Mouse (Mus musculus) gastrocnemius, postnatal 10 days (tissue): ENCODE results near the gene Uhrf1. TPM values are rescaled to one million over a fixed set of nuclear protein-coding genes. Genes with fewer than 3 reads are reported as not detected.
A peak's percentile ranks its signal among the peaks of the same experiment; 100 is the strongest.

ENCODE experiments used
- DNase-seq: peaks from one replicate; pipeline ENCODE4 v3.0.0; 2021; ENCODE audit warnings: mixed read lengths
- total RNA-seq, 2 experiments: library from RNA; stranded (reverse); gene quantifications; 2 replicates each; pipeline ENCODE4 v1.2.3; 2021

Gene Uhrf1
- total RNA-seq, 2 experiments from 2014 or later = 14.4 to 20.3 TPM

DNA sequence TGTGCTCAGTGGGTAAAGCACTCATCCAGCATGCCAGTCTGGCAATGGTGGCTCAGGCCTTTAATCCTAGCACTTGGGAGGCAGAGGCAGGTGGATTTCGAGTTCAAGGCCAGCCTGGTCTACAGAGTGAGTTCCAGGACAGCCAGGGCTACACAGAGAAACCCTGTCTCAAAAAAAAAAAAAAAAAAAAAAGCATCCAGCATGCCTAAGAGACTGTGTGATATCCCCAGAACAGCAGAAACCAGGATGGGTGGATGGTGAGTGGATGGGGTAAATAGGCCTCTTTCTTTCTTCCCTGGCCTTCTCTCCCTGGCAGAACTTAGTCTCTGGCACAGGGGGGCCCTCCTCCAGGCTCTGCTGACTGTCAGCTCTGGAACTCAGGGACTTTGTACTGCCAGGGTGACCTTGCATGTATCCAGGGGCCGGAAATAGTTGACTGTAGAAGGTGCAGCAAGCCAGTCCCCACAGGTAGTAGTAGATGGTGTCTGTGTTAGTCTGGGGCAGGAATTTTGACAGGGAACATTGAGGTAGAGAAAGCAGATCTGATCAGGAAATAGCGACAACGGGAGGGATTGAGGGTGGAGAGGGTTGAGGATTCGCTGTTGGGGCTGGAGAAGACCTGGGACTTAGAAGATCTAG, 27.2 kb upstream of the Uhrf1 start:
- no peak for DNase-seq

DNA sequence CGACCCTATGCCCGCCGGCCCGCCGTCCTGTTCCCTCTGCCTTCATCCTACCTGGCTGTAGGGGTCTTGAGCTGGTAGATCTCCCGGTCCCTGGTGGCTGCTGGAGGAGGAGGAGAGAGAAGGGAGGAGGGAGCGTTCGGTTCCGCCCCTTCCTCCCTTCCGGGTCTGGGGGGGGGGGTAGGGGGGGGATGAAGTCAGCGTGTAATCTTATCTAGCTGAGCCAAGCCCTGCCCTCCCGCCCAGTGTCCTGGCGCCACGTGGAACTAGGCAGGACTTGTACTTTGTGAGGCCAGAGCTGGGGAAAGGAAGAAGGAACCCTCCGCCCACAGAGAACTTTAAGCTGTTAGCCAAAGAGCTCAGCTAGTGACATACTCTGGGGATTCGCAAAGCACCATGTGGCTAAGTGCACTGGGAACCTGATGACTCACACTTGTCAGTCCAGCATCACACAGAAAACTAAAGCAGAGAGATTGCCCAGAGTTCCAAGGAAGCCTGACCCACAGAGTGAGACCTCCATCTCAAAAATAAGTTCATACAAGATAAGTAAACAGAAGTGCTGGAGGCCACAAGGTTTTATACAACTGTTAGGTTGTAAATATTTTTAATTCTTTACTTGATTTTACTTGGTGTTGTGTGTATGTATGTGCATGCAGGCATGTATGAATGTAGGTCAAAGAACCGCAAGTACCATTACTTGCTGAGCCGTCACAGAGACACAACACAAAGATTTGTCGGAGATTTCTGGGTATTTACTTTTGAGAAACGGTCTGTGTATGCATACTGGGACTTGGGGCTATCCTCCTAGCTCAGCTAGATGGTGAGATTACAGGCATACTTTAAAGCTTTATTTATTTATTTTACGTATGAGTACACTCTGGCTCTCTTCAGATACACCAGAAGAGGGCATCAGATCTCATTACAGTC, 26.2 kb upstream of the Uhrf1 start, which contains the start of gene Ticam1:
Gene Ticam1 (minus strand): TSS at position 144 of the 924 bp plus-strand sequence.
- peak; percentile 82 for DNase-seq

DNA sequence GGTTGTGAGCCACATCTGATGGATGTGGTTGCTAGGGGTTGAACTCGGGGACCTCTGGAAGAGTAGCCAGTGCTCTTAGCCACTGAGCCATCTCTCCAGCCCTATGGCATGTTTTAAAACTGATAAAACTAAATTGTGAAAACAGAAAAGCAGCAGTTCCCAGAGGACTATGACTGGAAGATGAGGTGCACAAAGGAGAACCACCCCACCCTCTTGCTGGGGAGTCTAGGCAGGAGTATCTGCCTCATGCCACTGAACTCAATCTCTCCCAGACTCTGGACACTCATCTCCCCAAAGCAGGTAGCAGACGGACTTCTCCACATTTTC, 25.6 kb upstream of the Uhrf1 start:
- DNase-seq = no peak

DNA sequence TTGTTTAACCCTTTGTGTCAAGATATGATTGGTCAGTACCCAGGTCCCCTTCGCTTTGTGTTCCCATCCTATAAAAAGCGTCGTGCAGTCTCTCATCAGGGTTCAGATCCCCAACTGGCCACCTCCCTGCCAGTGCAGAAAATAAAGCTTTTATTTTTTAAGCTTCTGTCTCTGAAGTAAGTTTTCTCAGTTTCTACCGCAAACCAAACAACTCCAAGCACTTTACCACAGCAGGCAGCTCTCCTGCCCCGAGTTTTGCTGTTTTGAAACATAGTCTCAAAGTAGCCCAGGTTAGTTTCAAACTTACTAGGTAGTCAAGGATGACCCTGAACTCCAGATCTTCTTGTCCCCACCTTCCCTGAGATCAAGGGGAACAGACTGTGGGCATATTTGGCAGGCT, 24.8 kb upstream of the Uhrf1 start:
- no peak for DNase-seq

DNA sequence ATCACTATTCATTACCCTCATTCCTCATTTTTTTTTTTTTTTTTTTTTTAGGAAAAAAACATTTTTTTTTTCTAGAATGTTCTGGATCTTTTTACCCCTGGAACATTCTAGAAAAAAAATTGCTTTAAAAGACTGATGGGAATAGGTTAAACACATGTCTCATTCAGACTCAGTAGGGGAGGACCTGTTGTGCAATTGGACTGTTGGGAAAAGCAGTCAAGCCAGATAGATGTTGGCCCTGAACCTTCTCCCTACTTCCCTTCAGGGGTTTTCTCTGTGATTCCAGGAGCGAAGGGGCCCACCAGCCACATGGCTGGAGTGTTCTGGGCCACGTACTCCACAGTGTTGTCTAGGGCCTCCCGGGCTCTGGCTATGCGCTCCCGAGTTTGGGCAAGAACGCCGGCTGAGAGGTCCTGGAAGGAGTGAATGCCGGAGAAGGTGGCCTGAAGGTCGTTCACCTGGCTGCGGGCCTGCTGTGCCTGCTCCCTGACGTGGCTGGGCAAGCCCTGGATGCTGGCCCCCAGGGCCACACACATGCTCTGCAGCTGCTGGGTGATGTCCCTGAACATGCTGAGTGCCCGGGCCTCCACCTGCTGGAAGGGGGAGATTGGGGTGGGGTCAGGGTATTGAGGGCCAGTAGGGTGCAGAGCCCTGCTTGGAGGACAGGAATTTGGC, 23.5 kb upstream of the Uhrf1 start:
- peak; percentile 43 for DNase-seq

DNA sequence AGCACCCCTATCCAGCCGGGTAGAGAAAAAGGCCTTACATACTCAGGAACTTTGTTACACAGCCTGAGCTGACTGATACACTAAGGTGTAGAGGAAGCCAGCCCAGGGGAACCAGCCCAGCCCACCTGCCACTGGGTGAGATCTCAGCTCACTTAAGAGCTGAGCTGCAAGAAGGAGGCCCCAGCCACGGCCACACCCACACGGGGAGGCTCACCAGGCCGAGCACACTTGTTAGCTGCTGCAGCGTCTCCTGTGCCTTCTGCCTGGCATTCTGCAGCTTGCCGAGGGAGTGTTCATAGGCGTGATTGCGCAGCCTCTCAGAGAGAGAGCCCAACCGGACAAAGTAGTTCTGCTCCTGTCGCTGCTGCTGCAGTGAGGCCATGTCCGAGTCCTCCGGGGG, 21.9 kb upstream of the Uhrf1 start:
- DNase-seq = no peak

DNA sequence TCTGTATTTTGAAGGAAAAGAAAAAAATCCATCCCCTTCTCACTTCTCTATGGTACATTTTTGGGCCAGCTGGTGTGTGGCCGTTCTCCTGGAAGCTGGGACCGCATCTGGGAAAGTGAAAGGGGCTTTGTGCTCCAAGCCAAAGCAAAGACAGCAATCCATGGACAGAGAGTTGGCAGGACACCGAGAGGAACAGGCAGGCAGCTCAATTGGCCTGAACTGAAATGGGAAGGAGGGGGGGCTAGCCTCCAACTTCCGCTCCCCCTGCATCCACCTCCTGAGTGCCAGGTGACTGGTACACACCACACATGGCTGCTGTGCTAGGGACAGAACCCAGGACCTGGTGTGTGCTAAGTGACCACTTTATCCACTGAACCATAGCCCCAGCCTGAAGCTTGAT, 20.3 kb upstream of the Uhrf1 start:
- DNase-seq = no peak

DNA sequence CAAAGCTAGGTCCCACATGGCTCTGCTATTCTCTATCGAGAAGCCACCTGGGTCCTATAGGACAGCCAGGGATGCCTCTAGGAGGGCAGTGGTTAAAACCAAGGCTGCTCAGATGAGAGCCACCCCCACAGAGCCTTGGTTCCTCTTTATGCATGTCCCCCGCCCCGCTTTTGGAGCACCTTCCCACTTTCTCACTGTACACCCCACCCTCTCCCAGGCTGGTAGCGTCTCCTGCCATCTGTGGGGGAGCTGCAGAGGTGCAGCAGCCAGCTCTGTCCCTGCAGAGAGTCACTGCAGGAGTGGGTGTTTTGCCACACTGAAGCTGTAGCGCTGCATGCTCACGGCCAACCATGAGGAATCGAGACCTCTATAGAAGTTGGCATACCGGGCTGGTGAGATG, 19.8 kb upstream of the Uhrf1 start:
- DNase-seq = no peak

DNA sequence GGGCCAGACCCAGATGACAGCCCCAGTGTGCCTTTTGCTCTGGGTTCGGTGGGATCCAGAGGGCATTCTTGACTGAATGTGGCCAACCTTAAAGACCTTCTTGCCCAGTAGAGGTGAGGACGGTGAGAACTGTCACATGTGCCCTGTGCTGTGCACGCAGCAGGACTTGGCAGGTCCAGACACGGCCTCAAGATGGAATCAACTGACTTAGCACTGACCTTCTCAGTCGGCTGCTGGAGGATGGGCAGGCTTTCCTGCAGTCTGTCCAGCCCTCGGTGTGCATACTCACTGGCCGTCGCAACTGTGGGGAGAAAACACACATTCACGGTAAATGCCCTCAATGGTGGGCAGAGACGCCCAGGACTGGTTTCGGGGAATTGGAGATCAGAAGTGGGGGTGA, 17.1 kb upstream of the Uhrf1 start:
- no peak for DNase-seq

DNA sequence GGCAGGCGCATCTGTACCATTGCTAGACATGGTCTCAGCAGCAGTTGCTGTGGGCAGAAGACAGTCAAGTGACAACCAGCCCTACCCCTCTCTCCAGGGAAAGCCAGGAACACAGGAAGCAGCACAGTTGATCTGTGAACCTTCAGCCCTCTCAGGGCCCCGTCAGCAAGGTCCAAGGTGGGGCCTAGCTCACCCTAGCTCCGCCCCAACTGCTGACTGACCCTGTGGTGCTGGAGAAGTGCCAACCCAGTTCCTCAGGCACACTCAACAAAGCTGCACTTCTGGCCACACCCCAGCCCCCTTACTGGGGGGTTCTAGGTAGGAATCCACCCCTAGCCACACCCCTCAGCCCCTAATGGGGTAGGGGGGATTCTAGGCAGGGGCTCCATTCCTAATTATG, 15.3 kb upstream of the Uhrf1 start:
- DNase-seq = no peak

DNA sequence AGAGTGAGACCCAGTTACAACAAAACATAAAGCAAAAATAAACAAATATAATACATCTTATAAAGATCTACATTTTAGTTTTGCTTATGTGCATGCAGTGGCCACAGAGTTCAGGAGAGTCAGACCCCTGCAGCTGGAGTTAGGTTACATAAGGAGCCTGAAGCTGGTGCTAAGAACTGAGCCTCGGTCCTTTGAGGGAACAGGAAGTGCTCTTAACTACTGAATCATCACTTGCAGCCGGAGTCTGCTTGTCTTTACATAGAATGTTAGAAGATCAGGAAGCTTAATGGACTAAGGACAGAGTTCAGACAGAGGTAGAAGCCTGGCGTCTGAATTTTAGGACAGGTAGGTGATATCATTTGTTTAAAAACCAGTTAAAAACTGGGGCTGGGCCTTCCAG, 14.3 kb upstream of the Uhrf1 start:
- no peak for DNase-seq

DNA sequence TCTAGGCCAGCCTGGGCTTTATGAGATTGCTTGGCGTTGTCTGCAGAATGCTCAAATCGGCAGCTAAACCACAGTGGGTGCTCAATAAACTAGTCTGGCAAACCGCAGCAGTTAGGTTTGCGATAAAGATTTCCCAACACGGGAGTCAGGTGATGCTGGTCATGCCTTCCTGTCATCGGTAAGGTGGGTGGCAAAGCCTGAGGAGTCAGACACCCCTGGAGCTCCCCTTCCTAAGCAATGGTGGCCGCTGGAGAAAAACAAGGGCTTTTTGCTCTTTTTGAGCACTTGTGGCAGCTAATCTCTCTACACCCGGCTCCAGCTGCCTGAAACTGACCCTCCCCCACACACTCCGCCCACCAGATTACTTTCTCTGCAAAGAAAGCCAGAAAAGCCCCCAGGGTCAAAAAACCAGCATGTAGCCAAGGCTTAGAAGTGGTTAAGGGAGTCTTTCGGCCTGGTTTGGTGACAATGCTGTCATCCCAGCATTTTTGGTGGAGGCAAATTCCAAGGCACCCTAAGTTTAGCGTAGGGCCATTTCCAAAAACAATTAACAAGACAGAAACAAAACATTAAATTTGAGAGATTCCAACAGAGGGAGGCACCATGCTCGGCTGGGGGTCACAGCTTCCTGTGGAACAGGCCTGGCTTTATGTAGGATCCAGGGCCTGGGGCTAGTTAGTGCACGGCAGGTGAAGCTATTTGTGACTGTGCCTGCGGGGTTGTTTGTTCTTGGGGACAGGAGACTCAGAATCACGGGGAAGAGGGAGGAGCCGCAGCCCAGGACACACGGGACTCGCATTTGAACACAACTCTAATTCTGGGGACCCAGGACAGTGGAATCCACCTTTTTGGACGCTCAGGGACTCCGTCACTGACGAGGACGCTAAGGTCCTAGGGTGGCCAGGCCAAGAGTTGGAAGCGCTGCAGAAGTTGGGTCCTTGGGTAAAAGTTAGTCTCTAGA, 13.5 kb upstream of the Uhrf1 start:
- peak; percentile 50 for DNase-seq

DNA sequence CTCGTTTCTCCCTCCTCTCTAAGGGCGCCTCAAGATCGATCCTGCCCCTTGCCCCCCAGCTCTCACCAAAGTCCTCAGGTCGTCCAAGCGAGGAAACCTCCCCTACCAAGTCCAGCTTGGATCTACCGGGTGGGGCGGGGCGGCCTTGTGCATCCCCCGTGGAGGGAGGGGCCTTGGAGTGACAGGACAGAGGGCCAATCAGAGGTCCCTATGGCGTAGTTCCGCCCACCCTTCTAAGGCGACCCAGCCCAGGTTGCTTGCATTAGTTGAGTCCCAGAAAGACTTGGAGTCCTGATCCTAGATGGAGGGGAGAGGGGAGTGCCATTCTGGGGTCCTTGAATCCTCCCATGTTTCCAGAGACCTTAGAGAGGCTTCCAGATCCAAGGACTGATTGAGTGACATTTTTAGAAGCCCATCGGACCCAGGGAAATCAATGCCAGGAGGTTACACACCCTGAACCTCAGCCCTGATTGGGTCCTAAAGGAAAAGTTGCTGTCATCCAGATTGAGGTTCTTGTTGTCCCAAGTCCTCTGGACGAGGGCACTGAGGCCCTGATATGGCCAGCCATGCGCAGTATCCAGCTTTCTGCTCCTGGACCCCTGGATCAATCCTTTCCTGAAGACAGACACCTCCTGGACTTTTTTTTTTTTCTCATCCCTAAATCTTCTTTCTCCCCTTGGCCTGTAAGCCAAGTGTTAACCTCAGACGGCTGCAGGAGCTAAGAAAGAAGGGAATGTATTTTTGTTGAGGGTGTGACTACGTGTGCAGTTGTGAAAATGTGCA, 12.5 kb upstream of the Uhrf1 start:
- DNase-seq = peak; percentile 98

DNA sequence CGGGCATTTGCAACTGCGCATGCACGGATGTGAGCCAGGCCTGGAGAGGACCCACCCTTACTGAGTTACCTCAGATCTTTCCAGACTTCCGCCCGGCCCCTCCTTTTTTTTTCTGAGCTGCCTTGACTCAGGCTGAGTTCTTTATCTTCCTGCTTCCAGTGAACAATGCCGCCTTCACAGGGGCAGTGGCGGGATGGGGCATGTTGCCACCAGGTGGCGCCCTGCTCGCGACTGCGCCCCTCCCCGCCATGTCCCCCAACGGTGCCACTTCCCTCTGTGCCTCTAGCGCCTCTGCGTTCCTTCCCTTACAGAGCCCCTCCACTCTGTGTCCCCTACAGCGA, 12.0 kb upstream of the Uhrf1 start:
- peak; percentile 89 for DNase-seq

DNA sequence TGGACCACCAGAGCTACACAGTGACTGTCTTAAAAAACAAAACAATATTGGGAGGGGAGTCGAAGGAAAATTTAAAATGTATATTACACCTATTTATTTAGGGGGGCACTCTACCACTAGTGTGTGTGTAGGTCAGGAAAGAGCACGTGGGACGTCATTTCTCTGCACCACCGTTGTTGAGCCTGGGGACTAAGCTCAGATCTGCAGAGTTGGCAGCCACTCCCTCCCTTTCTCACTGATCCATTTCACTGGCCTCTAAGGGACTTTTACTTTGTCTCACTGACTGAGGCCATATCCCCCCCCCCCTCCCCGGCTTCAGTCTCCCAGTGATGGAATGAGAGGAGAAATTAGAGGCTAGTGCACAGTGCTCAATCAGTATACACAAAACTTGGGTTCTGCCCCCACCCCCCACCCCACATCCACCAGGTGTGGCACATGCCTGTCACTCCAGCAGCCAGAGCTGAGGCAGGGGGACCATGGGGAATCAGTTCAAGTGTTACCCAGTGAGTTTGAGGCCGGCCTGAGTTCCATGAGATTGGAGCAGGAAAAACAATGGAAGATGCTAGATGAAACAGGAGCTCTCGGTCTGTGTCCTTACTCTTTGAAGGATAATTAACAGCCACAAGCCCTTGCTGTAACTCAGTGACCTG, 11.2 kb upstream of the Uhrf1 start:
- no peak for DNase-seq

DNA sequence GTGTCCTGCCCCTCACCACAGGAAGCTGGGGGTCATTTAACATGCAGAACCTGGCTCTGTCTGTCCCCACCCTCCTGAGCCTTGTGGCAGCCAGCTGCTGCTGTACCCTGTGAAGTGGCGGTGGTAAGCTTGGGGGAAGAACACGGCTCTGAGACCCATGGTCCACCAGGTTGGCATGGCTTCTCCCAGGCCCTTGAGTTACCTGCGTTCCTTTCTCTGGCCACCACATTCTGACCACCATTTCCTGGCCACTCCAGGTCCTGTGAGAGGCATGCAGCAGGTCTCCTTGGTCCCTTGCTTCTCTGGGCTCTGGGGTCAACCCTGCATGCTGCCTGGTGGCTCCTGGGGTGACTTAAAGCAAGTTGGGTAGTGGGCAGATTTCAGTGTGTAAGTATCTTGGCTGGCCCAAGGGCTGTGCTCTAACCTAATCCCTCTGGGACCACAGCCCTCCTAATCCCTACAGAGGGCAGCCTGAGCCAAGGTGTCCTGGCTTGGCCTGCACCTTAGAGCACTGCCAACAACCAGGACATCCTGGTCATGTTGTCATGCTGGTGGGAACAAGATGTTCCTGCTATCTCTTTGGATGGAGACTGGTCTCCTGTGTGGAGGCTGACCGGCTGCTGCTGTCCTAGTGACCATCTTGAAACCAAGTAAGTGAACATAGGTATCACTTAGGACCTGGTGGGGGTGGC, 10.4 kb upstream of the Uhrf1 start, which contains the start of gene Plin3:
Gene Plin3 (minus strand): TSS at position 343 of the 692 bp plus-strand sequence.
- no peak for DNase-seq

DNA sequence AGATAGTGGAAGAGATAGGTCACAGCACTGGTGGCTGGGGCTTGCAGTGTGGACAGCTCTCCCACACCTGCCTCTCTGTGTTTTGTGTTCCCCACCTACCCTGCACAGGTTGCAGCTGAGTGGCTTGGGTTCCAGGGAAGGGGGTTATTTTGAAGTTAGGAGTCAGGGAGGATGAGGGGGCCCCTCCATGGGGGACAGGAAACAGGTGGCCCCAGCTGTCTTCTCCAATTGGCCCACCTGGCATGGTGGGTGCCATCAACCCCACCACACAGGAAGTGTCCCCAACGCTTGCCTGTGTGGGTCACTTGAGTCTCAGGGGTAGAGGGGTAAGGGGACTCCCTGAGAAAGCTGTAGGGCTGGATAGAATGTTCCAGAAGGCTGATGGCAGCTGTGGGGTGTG, 9.8 kb upstream of the Uhrf1 start:
- no peak for DNase-seq

DNA sequence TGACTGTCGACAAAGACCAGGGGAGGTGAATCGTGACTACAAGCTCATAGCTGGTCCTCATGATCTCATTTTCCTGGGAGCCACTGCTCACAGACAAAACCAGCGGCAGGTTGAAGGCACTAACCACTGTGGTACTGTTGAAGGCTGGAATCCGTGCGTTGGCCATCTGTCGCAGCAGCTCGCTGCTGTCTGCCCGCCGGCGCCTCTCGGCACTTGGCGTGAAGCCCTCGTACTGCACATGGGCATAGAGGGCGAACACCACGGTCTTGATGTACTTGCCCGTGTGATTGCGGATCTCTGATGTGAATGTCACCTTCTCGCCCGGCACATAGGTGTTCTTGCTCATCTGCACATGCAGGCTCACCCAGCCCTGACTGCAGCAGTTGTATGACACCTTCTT, 8.9 kb upstream of the Uhrf1 start:
- no peak for DNase-seq

DNA sequence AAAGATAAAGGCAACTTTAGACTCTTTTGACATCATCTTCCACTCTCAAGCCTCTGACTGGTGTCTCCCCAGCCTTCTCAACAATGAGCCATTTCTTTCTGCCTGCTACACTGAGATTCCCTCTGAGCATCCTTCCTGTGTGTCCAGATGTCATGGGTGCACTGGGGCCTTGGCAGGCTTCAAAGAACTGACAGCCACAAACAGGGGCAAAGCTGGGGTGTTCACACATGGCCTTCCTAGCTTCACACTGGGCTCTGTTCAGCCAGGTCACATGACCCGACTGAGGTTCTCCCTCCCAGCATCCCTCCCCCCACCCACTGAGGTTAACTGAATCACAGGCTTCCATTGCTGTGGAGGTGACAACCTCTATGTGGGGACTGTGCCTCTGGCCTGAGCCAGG, 6.9 kb upstream of the Uhrf1 start:
- DNase-seq = no peak

DNA sequence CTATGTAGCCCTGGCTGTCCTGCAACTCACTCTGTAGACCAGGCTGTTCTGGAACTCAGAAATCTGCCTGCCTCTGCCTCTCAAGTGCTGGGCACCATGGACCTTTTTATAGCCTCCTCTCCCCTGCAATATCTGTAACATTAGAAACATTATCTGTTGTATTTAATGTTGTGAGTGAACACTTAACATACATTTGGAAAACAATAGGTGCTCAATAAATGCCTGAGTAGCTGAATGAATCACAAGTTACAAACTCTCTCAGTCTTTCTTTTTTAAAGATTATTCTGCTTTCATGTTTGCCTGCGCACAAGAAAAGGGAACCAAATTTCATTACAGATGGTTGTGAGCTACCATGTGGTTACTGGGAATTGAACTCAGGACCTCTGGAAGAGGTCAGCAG, 4.9 kb upstream of the Uhrf1 start:
- no peak for DNase-seq
